Mouse (Mus musculus) heart, embryonic 14.5 days (tissue): ENCODE data around the gene Klhl26. TPM values are rescaled to one million over a fixed set of nuclear protein-coding genes. Genes with fewer than 3 reads are reported as not detected.

Source experiments
- ATAC-seq: fragments of 200-750 bp; cut with Nextera tagmentation; 2 replicates; pipeline ENCODE4 v1.8.0; 2017; ENCODE audit warnings: low read depth, moderate TSS enrichment; ENCODE audit not compliant: insufficient number of reproducible peaks, insufficient read depth, low FRiP score
- H3K27ac ChIP-seq, 2 experiments: fragments of 200-500 bp in 1 of 2; fragments of 300-500 bp in 1 of 2; sonication (generic) in 1 of 2; replicated peaks in 1 of 2; 2 replicates each; pipeline ENCODE4 v1.5.1; 2012 to 2014; ENCODE audit warnings: low read depth in 2 of 2, low read length in 2 of 2, control low read depth in 1 of 2, mild to moderate bottlenecking in 1 of 2, mixed read lengths in 1 of 2; ENCODE audit not compliant: control insufficient read depth in 1 of 2, insufficient read depth in 1 of 2
- H3K27me3 ChIP-seq: fragments of 300-500 bp; sonication (generic); 2 replicates; pipeline ENCODE4 v1.6.1; 2014; ENCODE audit warnings: mild to moderate bottlenecking, low read length, control low read depth; ENCODE audit not compliant: control insufficient read depth, insufficient read depth
- H3K36me3 ChIP-seq: fragments of 300-500 bp; sonication (generic); 2 replicates; pipeline ENCODE4 v1.6.1; 2014; ENCODE audit warnings: mild to moderate bottlenecking, control low read depth, low read length, mixed read lengths; ENCODE audit not compliant: control insufficient read depth, insufficient read depth
- H3K4me1 ChIP-seq, 2 experiments: fragments of 200-500 bp in 1 of 2; fragments of 300-500 bp in 1 of 2; sonication (generic) in 1 of 2; 2 replicates each; pipeline ENCODE4 v1.6.1; 2012 to 2014; ENCODE audit warnings: low read length in 2 of 2, control low read depth in 1 of 2, mixed read lengths in 1 of 2; ENCODE audit not compliant: control insufficient read depth in 2 of 2, insufficient read depth in 2 of 2
- H3K4me2 ChIP-seq: fragments of 300-500 bp; sonication (generic); 2 replicates; pipeline ENCODE4 v1.6.1; 2014; ENCODE audit warnings: mild to moderate bottlenecking, low read length
- H3K4me3 ChIP-seq, 2 experiments: fragments of 200-500 bp in 1 of 2; fragments of 300-500 bp in 1 of 2; sonication (generic) in 1 of 2; 2 replicates each; pipeline ENCODE4 v1.5.1; 2012 to 2014; ENCODE audit warnings: low read length in 2 of 2, mild to moderate bottlenecking in 2 of 2, control low read depth in 1 of 2, low read depth in 1 of 2, moderate library complexity in 1 of 2; ENCODE audit not compliant: control insufficient read depth in 1 of 2, insufficient read depth in 1 of 2
- H3K9ac ChIP-seq: fragments of 300-500 bp; sonication (generic); 2 replicates; pipeline ENCODE4 v1.6.1; 2014; ENCODE audit warnings: mild to moderate bottlenecking, low read length
- H3K9me3 ChIP-seq: fragments of 300-500 bp; sonication (generic); 2 replicates; pipeline ENCODE4 v1.6.1; 2016; ENCODE audit warnings: low read length, control low read depth; ENCODE audit not compliant: control insufficient read depth
- WGBS: fragments of 180-500 bp; shearing (Covaris S2); extraction: QIAGEN DNeasy Blood & Tissue Kit; methylation state at CpG from one replicate; pipeline ENCODE4 v1.1.7; 2014; 5-methylcytosine and 5-hydroxymethylcytosine counted together
- polyA plus RNA-seq: library from polyadenylated mRNA; unstranded; fragments of >200 nt; fragmentation: Nextera tagmentation; extraction: Ambion mirVana; gene quantifications from 2 replicates; pipeline ENCODE4 v1.2.1, GENCODE M21; 2014

Gene Klhl26
- polyA plus RNA-seq, 1 experiment from 2014 or later, result 9.8 TPM

DNA sequence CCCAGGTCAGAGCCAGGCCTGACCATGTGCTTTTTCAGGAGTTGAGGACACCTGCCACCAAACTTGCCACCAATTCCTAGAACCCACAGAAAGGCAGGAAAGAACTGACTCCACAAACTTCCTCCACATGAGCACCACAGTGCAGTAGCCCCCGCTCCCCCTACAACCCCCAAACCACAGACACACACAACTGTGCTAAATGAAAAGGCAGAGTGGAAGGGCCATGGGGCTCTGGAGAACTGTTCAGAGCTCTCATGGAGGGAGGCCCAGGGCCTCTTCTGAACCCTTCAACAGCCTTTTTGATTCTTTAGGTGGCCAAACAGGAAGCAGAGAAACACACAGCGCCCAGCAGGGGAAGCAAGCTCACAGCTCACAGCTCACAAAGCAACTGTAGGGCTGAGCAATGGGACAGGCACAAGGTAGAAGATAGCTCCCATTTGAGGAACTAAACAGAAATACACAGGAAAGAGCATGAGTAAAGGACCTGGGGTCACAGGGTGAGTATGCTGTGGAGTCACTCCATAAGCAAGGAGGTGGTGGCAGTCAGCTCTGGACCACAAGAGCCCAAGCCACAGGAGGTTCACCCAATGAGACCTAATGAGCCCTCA, 50.4 kb downstream of the Klhl26 start:
- H3K36me3 ChIP-seq, result no peaks in the 10 kb centered on the region
- no peaks in the 10 kb centered on the region for H3K4me1 ChIP-seq
- H3K4me2 ChIP-seq, result no peak overlapping the region
- WGBS, result 91% methylated on average over 2 of the region's 2 CpGs
- H3K9ac ChIP-seq, result no peak overlapping the region
- H3K27me3 ChIP-seq, result no peaks in the 10 kb centered on the region
- no peak overlapping the region for H3K27ac ChIP-seq
- no peak overlapping the region for H3K4me3 ChIP-seq
- ATAC-seq, result no peak
- no peaks in the 10 kb centered on the region for H3K9me3 ChIP-seq

- no peak overlapping the region for H3K27ac ChIP-seq
- H3K27me3 ChIP-seq, result no peaks in the 10 kb centered on the region
- 81% methylated on average over 2 of the region's 2 CpGs for WGBS
- H3K4me3 ChIP-seq, result no peak overlapping the region
- no peak overlapping the region for H3K9ac ChIP-seq
- H3K4me1 ChIP-seq, result peaks cover 18 to 30% of the 10 kb centered on the region in 2 experiments
- no peaks in the 10 kb centered on the region for H3K36me3 ChIP-seq
- ATAC-seq, result no peak
- H3K4me2 ChIP-seq, result no peak overlapping the region
- H3K9me3 ChIP-seq, result no peaks in the 10 kb centered on the region
Observed at GRCm38 (mm10) chr8:70422722-70423121, 54.0 kb downstream of the Klhl26 start.

- no peak overlapping the region for H3K27ac ChIP-seq
- H3K4me3 ChIP-seq, result no peak overlapping the region
- H3K9me3 ChIP-seq, result no peaks in the 10 kb centered on the region
- H3K27me3 ChIP-seq, result no peaks in the 10 kb centered on the region
- H3K4me2 ChIP-seq, result no peak overlapping the region
- H3K4me1 ChIP-seq, result peaks cover 18 to 36% of the 10 kb centered on the region in 2 experiments
- WGBS, result 74% methylated on average over 18 of the region's 18 CpGs
- no peaks in the 10 kb centered on the region for H3K36me3 ChIP-seq
- ATAC-seq, result no peak
- no peak overlapping the region for H3K9ac ChIP-seq
Observed at GRCm38 (mm10) chr8:70421349-70422104, 55.2 kb downstream of the Klhl26 start.

DNA sequence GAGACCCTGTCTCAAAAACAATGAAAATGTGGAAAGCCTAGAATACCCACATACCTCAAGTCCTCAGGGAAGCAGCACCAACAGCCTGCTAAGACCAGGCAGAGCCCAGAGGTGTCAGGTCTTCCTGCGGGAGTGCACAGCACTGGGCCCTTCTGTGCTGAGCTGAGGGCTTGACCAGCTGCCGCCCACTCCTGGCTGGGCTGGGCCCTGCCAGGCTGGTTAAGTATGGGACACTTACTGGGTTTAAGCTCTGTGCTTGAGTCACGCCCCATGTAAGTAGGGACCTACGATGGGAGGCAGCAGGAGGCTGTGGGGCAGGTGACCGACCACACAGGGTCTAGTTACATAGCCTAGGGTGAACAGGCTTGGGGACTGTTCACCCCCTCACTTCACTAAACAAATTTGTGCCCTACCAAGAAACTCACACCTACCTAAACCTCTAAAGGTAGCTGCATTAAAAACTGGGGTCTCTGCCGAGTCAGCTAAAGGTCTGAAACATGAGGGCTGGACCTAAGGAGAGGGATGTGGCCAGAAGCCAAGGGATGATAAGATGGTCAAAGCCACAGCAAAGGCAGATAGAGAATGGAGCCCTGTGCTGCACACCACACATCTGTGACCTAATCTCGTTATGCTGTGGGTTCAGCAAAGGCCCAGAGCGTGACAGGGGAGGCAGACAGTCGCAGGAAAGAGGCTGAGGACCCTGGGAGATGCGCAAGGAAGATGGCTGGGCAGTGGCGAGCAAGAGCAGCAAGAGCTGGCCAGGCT, 56.7 kb downstream of the Klhl26 start:
- H3K4me1 ChIP-seq, result peaks cover 21 to 42% of the 10 kb centered on the region in 2 experiments
- H3K4me2 ChIP-seq, result 0 out of 2 replicates have a peak overlapping the region, but pooled peaks have one; percentile 6
- H3K4me3 ChIP-seq, result no peak overlapping the region
- no peaks in the 10 kb centered on the region for H3K36me3 ChIP-seq
- H3K9ac ChIP-seq, result peak overlapping the region; percentile 25; the same call in 1 of the 2 replicates
- no peak overlapping the region; a peak in 1 of 4 replicates for H3K27ac ChIP-seq
- no peaks in the 10 kb centered on the region for H3K27me3 ChIP-seq
- 59% methylated on average over 11 of the region's 11 CpGs for WGBS
- no peak for ATAC-seq
- no peaks in the 10 kb centered on the region for H3K9me3 ChIP-seq

DNA sequence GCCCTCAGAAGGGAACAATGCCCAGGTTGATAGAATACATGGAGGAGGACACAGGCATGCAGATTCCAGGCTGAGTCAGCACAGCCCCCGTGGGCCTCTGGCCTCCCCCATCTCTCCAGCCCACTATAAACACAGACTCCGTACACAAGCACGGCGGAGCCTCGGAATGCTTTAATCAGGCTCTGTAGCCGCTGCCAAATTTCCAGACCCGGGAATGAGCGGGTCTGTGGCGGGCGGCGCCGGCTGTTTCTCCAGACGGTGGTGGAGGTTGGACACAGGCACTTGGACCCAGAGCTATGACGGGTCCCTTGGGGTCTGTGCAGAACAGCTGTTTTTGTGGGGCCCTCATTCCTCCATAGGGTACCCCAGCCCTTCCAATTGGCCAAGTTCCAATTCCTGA, 57.8 kb downstream of the Klhl26 start:
- Histone ChIP-seq H3K4me3 (no peak overlapping the region), H3K4me2 (no peak overlapping the region), H3K9me3 (no peaks in the 10 kb centered on the region), H3K27me3 (no peaks in the 10 kb centered on the region), H3K27ac (no peak overlapping the region), H3K4me1 (peaks cover 21 to 42% of the 10 kb centered on the region in 2 experiments), H3K9ac (no peak overlapping the region), H3K36me3 (no peaks in the 10 kb centered on the region)
- peak; percentile 44; the same call in 1 of the 2 replicates for ATAC-seq
- 24% methylated on average over 14 of the region's 14 CpGs for WGBS

DNA sequence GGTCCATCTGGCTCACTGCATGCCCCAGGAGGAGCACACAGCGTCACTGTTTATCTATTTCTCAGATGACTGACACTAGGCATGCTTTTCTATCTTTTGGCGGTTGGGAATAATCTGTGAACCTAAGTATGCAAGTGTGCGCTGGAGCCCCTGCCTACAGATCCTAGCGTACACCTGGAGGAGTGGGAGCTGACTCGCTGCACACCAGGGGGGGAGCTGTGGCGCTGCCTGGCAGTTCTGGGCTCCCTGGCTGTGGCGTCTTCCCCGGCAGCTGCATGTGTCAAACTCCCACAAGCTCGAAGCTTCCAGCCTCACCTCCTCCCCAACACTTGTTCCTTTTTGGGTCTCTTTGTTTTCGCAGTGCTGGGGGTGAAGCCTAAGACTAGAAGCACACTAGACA, 58.9 kb downstream of the Klhl26 start:
- H3K4me2 ChIP-seq, result no peak overlapping the region
- H3K9ac ChIP-seq, result no peak overlapping the region
- ATAC-seq, result no peak
- 39% methylated on average over 10 of the region's 10 CpGs for WGBS
- no peaks in the 10 kb centered on the region for H3K27me3 ChIP-seq
- no peak overlapping the region for H3K4me3 ChIP-seq
- no peak overlapping the region for H3K27ac ChIP-seq
- H3K9me3 ChIP-seq, result no peaks in the 10 kb centered on the region
- peaks cover 21 to 42% of the 10 kb centered on the region in 2 experiments for H3K4me1 ChIP-seq
- H3K36me3 ChIP-seq, result no peaks in the 10 kb centered on the region

DNA sequence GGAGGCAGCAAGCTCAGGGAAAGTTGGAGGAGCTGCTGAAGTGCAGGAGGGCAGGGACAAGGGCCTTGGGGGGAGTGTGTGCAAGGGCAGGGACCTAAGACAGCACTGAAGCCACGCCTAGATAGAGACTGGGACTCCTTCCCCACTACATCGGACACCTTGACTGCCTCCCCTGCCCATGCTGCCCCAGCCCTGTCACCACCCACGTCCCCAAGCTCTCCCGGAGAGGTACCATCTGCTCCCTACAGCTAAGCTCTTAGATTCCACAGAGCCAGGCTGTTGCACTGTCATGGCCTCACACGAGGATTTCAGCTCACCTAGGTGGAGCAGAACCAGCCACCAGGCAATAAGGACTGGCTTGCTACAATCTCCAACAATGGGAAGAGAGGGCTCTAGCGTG, 59.8 kb downstream of the Klhl26 start:
- no peaks in the 10 kb centered on the region for H3K27me3 ChIP-seq
- 46% methylated on average over 6 of the region's 6 CpGs for WGBS
- 0 out of 2 replicates have a peak overlapping the region, but pooled peaks have one; percentile 11 for H3K9ac ChIP-seq
- no peaks in the 10 kb centered on the region for H3K36me3 ChIP-seq
- H3K4me3 ChIP-seq, result no peak overlapping the region
- no peaks in the 10 kb centered on the region for H3K9me3 ChIP-seq
- no peak overlapping the region for H3K27ac ChIP-seq
- H3K4me2 ChIP-seq, result no peak overlapping the region
- no peak for ATAC-seq
- peaks cover 21 to 42% of the 10 kb centered on the region in 2 experiments for H3K4me1 ChIP-seq
